Mouse (Mus musculus) heart, adult 8-10 months (tissue): ENCODE measurements around the gene Myo3b. TPM values are rescaled to one million over a fixed set of nuclear protein-coding genes. Genes with fewer than 3 reads are reported as not detected.

Experiments
- DNase-seq: peaks from one replicate; pipeline ENCODE4 v3.0.0; 2022; ENCODE audit warnings: low spot score
- total RNA-seq, 4 experiments: library from RNA; stranded (reverse); gene quantifications; 2 replicates each; pipeline ENCODE4 v1.2.4; 2022

Myo3b gene
- total RNA-seq, 4 experiments from 2014 or later, result 0.05 to 0.16 (median 0.12) TPM

- DNase-seq, result no peak
Measured at GRCm38 (mm10) chr2:70352435-70353165, 313.7 kb downstream of the Myo3b start.

- DNase-seq, result no peak
Measured at GRCm38 (mm10) chr2:70354056-70354455, 315.1 kb downstream of the Myo3b start.

- DNase-seq, result no peak
Measured at GRCm38 (mm10) chr2:70355026-70355425, 316.1 kb downstream of the Myo3b start.

GRCm38 (mm10) chr2:70369421-70369820, 330.5 kb downstream of the Myo3b start:
- DNase-seq, result no peak

GRCm38 (mm10) chr2:70379341-70379740, 340.4 kb downstream of the Myo3b start:
- DNase-seq, result no peak

GRCm38 (mm10) chr2:70379939-70380338, 341.0 kb downstream of the Myo3b start:
- no peak for DNase-seq

GRCm38 (mm10) chr2:70388645-70389044, 349.7 kb downstream of the Myo3b start:
- DNase-seq, result no peak

- DNase-seq, result no peak
Measured at GRCm38 (mm10) chr2:70389162-70389561, 350.2 kb downstream of the Myo3b start.

- no peak for DNase-seq
Measured at GRCm38 (mm10) chr2:70397734-70398276, 358.9 kb downstream of the Myo3b start.

- DNase-seq, result no peak
Measured at GRCm38 (mm10) chr2:70399441-70400115, 360.7 kb downstream of the Myo3b start.

- no peak for DNase-seq
Measured at GRCm38 (mm10) chr2:70400321-70400720, 361.4 kb downstream of the Myo3b start.

- DNase-seq, result no peak
Measured at GRCm38 (mm10) chr2:70404301-70404700, 365.4 kb downstream of the Myo3b start.

GRCm38 (mm10) chr2:70406846-70407245, 367.9 kb downstream of the Myo3b start:
- DNase-seq, result no peak

GRCm38 (mm10) chr2:70407729-70408128, 368.8 kb downstream of the Myo3b start:
- no peak for DNase-seq

- DNase-seq, result no peak
Measured at GRCm38 (mm10) chr2:70410298-70410885, 371.5 kb downstream of the Myo3b start.

- DNase-seq, result no peak
Measured at GRCm38 (mm10) chr2:70412315-70412714, 373.4 kb downstream of the Myo3b start.

GRCm38 (mm10) chr2:70414386-70414785, 375.5 kb downstream of the Myo3b start:
- no peak for DNase-seq

- no peak for DNase-seq
Measured at GRCm38 (mm10) chr2:70415521-70415920, 376.6 kb downstream of the Myo3b start.

- no peak for DNase-seq
Measured at GRCm38 (mm10) chr2:70419336-70419735, 380.4 kb downstream of the Myo3b start.

GRCm38 (mm10) chr2:70421144-70421874, 382.4 kb downstream of the Myo3b start:
- no peak for DNase-seq

GRCm38 (mm10) chr2:70425611-70426010, 386.7 kb downstream of the Myo3b start:
- DNase-seq, result no peak

GRCm38 (mm10) chr2:70443035-70443434, 404.1 kb downstream of the Myo3b start:
- no peak for DNase-seq
